Mouse (Mus musculus): ENCODE measurements around the gene Tmem131l.

DNA sequence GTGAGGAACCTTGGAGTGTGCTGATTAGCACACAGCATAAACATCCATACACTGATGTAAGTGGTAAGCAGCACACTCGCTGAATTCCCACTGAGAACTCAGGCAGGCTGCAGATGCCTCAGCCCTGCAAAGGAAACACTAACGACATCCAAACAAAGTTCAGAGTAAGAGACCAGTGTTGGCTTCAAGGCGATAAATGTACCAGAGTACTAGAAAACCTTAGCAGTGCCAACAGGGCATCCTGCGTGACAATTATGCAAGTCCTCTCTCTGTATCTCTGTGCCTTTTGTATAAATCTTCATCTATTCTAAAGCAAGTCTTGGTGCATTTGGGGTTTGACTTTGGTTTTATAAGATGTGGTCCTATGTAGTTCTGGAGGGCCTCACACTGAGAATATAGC, 11.0 kb downstream of the Tmem131l start:
- no peak for TF ChIP-seq POLR2A (IDR thresholded peaks at IDR 0.05; ENCODE audit: borderline replicate concordance, insufficient read depth, low read length)
- TF ChIP-seq CTCF (IDR thresholded peaks at IDR 0.05; ENCODE audit: borderline replicate concordance, insufficient read depth, low read depth, low read length) = no peak

Measured in cerebellum, adult 2 months (tissue).